Mouse (Mus musculus): Measurements from ENCODE around the gene C2cd5.

GRCm38 (mm10) chr6:143114556-143114955, 14.6 kb upstream of the C2cd5 start:
- TF ChIP-seq CTCF (IDR thresholded peaks at IDR 0.05; ENCODE audit: insufficient read depth, low read depth, low read length), result no peak
- no peak for TF ChIP-seq POLR2A (IDR thresholded peaks at IDR 0.05; ENCODE audit: insufficient read depth, low read depth, low read length)

All from olfactory bulb, adult 2 months (tissue).